Mouse (Mus musculus): ENCODE data around the gene Phactr1.
A peak's percentile ranks its signal among the peaks of the same experiment; 100 is the strongest.

Phactr1 gene

GRCm38 (mm10) chr13:43146515-43147258 lies 466.3 kb downstream of the Phactr1 start:
- DNase-seq: no peak

DNA sequence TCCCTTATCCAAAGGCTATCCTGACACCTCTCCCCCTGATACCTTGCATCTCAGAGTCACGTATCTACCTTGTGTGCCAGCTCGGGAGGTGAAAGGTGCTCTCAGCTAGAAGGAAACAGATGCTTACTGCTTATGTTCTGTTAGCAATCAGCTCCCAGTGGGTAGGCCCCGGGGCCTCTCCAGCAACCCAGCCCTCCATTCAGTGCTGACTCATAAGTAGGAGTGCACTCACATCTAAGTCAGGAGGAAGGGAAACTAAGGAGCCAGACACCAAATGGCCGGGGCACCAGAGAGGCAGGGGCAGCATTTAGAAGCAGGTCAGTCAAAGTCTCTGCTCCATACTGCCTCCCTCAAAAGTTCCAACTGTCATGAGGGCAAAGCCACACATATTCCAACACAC lies 468.3 kb downstream of the Phactr1 start:
- peak; percentile 26 for DNase-seq

DNA sequence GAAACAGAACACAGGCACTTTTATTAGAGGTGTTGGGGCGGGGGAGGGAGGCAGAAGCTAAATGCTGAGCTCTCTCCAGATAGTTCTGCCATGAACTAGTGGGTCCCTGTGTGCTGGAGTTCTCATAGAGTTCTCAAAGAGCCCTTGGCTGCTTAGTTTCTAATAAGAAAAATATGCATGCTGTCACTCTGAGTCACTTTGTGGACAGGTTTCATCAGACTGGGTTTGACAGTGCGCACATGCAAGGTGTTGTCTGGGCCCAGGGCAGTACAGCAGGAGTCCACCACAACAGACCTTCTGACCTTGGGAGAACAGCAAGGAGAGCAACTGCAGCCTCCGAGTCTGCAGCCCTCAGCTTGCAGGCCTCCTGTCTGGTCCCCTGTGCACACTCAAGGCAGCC lies 469.2 kb downstream of the Phactr1 start:
- DNase-seq: no peak

GRCm38 (mm10) chr13:43152005-43152520 lies 471.6 kb downstream of the Phactr1 start:
- DNase-seq: no peak

DNA sequence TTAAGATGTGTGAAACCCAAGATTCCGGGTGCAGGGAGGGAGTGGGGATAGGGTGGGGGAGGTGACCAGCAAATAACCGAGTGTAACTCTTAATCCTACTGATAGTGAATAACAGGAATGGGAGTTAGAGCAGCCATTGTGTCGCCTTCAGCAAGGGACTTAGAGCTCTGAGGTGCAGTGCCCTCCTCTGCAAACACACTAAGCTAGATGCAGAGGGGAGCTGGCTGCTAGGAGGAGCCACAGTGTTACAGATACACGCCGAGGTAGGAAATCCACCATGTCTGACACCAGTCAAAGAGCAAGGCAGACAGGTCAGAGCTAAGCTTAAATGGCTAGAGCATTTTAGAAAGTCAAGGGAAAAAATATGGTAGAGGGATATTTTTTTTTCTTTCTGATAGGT lies 476.9 kb downstream of the Phactr1 start:
- DNase-seq: no peak

- DNase-seq: no peak
These were observed 477.9 kb downstream of the Phactr1 start for GRCm38 (mm10) chr13:43158281-43158680.

DNA sequence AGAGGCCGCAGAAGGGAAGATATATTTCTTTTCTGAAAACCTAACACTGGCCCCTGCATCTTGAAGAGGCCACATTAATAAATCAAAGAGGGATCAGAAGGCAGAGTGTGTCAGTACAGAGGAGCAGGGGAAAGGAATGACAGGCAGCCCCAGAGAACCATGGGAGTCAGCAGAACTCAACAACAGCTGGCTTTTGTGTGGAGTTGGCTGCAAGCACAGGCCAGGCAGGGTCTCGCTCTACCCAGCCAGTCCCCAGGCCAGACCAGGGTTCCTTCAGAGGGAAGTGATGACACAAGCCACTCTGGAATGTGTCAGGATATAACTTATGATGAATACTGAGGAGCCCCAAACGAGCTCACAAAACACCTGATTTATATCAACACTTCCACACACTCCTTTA lies 479.0 kb downstream of the Phactr1 start:
- DNase-seq: no peak

- DNase-seq: no peak
These were observed 487.3 kb downstream of the Phactr1 start for GRCm38 (mm10) chr13:43167721-43168120.

- DNase-seq: peak; percentile 97
These were observed 490.7 kb downstream of the Phactr1 start, which contains the start of gene Tbc1d7 for GRCm38 (mm10) chr13:43171020-43171710. TSS of gene Tbc1d7 (minus strand) at chr13:43171501.

- no peak for DNase-seq
These were observed 491.8 kb downstream of the Phactr1 start for GRCm38 (mm10) chr13:43172036-43172713.

GRCm38 (mm10) chr13:43173262-43173661 lies 492.8 kb downstream of the Phactr1 start:
- DNase-seq: peak; percentile 73

- DNase-seq: no peak
These were observed 496.3 kb downstream of the Phactr1 start for GRCm38 (mm10) chr13:43176676-43177075.

- DNase-seq: no peak
These were observed 496.9 kb downstream of the Phactr1 start for GRCm38 (mm10) chr13:43177317-43177716.

- DNase-seq: no peak
These were observed 500.7 kb downstream of the Phactr1 start for GRCm38 (mm10) chr13:43181104-43181503.

GRCm38 (mm10) chr13:43182465-43183201 lies 502.2 kb downstream of the Phactr1 start:
- peak; percentile 73 for DNase-seq

- no peak for DNase-seq
These were observed 503.0 kb downstream of the Phactr1 start for GRCm38 (mm10) chr13:43183248-43184055.

GRCm38 (mm10) chr13:43187736-43188135 lies 507.3 kb downstream of the Phactr1 start:
- DNase-seq: no peak
